Mouse (Mus musculus) ES-Bruce4 (cell line): ENCODE measurements at regions not wholly inside any gene's neighbourhood (a gene's known extent, or its start where the extent isn't known, plus 50 kb on each side); places are given as distances from the start of the nearest gene placed in this dataset.

Source experiments
- H3K27ac ChIP-seq: 2 replicates; pipeline ENCODE4 v1.5.1; 2012; ENCODE audit warnings: low read length, inconsistent platforms; ENCODE audit not compliant: insufficient read depth
- H3K27me3 ChIP-seq: 2 replicates; pipeline ENCODE4 v1.6.1; 2012; ENCODE audit warnings: mild to moderate bottlenecking, low read length, inconsistent platforms; ENCODE audit not compliant: control insufficient read depth, poor library complexity, insufficient read depth, severe bottlenecking
- H3K36me3 ChIP-seq: 2 replicates; pipeline ENCODE4 v1.6.1; 2012; ENCODE audit warnings: inconsistent platforms, mild to moderate bottlenecking, low read length, moderate library complexity; ENCODE audit not compliant: control insufficient read depth, poor library complexity, insufficient read depth, severe bottlenecking
- H3K4me1 ChIP-seq: one replicate; pipeline ENCODE4 v1.8.1; 2011; ENCODE audit warnings: low read length; ENCODE audit not compliant: control insufficient read depth, insufficient read depth
- H3K4me3 ChIP-seq: 2 replicates; pipeline ENCODE4 v1.5.1; 2011; ENCODE audit warnings: low read depth, mild to moderate bottlenecking, low read length
- H3K9ac ChIP-seq: 2 replicates; pipeline ENCODE4 v1.6.1; 2012; ENCODE audit warnings: low read depth, mild to moderate bottlenecking, inconsistent platforms; ENCODE audit not compliant: poor library complexity, severe bottlenecking
- H3K9me3 ChIP-seq: replicated peaks from 2 replicates; pipeline ENCODE4 v1.6.1; 2012; ENCODE audit warnings: mild to moderate bottlenecking, low read length, inconsistent platforms; ENCODE audit not compliant: control insufficient read depth, poor library complexity, insufficient read depth, severe bottlenecking
- CTCF ChIP-seq: IDR thresholded peaks from one replicate; pipeline ENCODE4 v1.8.1; 2011; ENCODE audit warnings: low read depth, low read length
- EP300 ChIP-seq: IDR thresholded peaks from 2 replicates; pipeline ENCODE4 v1.6.1; 2011; ENCODE audit warnings: low read depth, low read length; ENCODE audit not compliant: insufficient read depth
- POLR2A ChIP-seq: IDR thresholded peaks from one replicate; pipeline ENCODE4 v1.8.1; 2011; ENCODE audit warnings: low read length; ENCODE audit not compliant: insufficient read depth

GRCm38 (mm10) chr3:144329117-144329516 lies 124.1 kb upstream of the Lmo4 start:
- Histone ChIP-seq H3K36me3 (no peaks in the 10 kb centered on the region), H3K4me3 (no peak overlapping the region), H3K27ac (no peak overlapping the region), H3K9ac (no peak overlapping the region), H3K9me3 (no peaks in the 10 kb centered on the region), H3K27me3 (peaks cover 1% of the 10 kb centered on the region; the same call in 1 of the 2 replicates), H3K4me1 (no peaks in the 10 kb centered on the region)
- TF ChIP-seq EP300: no peak
- no peak for TF ChIP-seq CTCF
- TF ChIP-seq POLR2A: no peak

- Histone ChIP-seq H3K9ac (no peak overlapping the region), H3K9me3 (no peaks in the 10 kb centered on the region), H3K4me3 (no peak overlapping the region), H3K27me3 (peaks cover 1% of the 10 kb centered on the region; the same call in 1 of the 2 replicates), H3K27ac (no peak overlapping the region), H3K36me3 (no peaks in the 10 kb centered on the region), H3K4me1 (no peaks in the 10 kb centered on the region)
- TF ChIP-seq EP300: no peak
- no peak for TF ChIP-seq POLR2A
- no peak for TF ChIP-seq CTCF
Observed at GRCm38 (mm10) chr3:144327235-144327760, 122.3 kb upstream of the Lmo4 start.

GRCm38 (mm10) chr3:144324974-144325373 lies 120.0 kb upstream of the Lmo4 start:
- TF ChIP-seq EP300: no peak
- no peak for TF ChIP-seq CTCF
- no peak for TF ChIP-seq POLR2A

GRCm38 (mm10) chr3:144323524-144323923 lies 118.5 kb upstream of the Lmo4 start:
- no peaks in the 10 kb centered on the region for H3K4me1 ChIP-seq
- TF ChIP-seq EP300 (no peak), POLR2A (no peak), CTCF (no peak)
- no peaks in the 10 kb centered on the region for H3K9me3 ChIP-seq
- H3K27ac ChIP-seq: no peak overlapping the region
- H3K9ac ChIP-seq: no peak overlapping the region
- no peaks in the 10 kb centered on the region for H3K36me3 ChIP-seq
- no peak overlapping the region for H3K4me3 ChIP-seq
- no peaks in the 10 kb centered on the region for H3K27me3 ChIP-seq

More at GRCm38 (mm10) chr3:144324974-144325373, 120.0 kb upstream of the Lmo4 start:
- Histone ChIP-seq H3K4me3 (no peak overlapping the region), H3K9ac (no peak overlapping the region), H3K4me1 (no peaks in the 10 kb centered on the region), H3K27ac (no peak overlapping the region), H3K9me3 (no peaks in the 10 kb centered on the region), H3K27me3 (no peaks in the 10 kb centered on the region; the same call in 1 of the 2 replicates), H3K36me3 (no peaks in the 10 kb centered on the region)

- no peak for TF ChIP-seq POLR2A
- Histone ChIP-seq H3K4me3 (no peak overlapping the region), H3K27ac (no peak overlapping the region)
Observed at GRCm38 (mm10) chr3:144319468-144320205, 114.6 kb upstream of the Lmo4 start.

GRCm38 (mm10) chr3:144318761-144319467 lies 113.9 kb upstream of the Lmo4 start:
- Histone ChIP-seq H3K9me3 (no peaks in the 10 kb centered on the region), H3K4me3 (no peak overlapping the region), H3K27ac (no peak overlapping the region), H3K36me3 (no peaks in the 10 kb centered on the region), H3K4me1 (no peaks in the 10 kb centered on the region), H3K27me3 (no peaks in the 10 kb centered on the region), H3K9ac (no peak overlapping the region)
- TF ChIP-seq POLR2A (no peak), CTCF (no peak), EP300 (no peak)

More at GRCm38 (mm10) chr3:144319468-144320205, 114.6 kb upstream of the Lmo4 start:
- Histone ChIP-seq H3K9me3 (no peaks in the 10 kb centered on the region), H3K9ac (no peak overlapping the region), H3K27me3 (no peaks in the 10 kb centered on the region), H3K4me1 (no peaks in the 10 kb centered on the region), H3K36me3 (no peaks in the 10 kb centered on the region)
